Mouse (Mus musculus) hematopoietic multipotent progenitor cell, adult 10-12 weeks (in vitro differentiated cells): ENCODE data around the gene Gga2. TPM values are rescaled to one million over a fixed set of nuclear protein-coding genes. Genes with fewer than 3 reads are reported as not detected.

ENCODE experiments used
- polyA plus RNA-seq: library from polyadenylated mRNA; stranded (reverse); fragments of >175 nt; gene quantifications from 2 replicates; pipeline ENCODE4 v1.2.3, GENCODE M21; 2012; ENCODE audit warnings: low replicate concordance

The Gga2 gene
- 141 and 162 TPM in 2 replicates for polyA plus RNA-seq

GRCm38 (mm10) chr7:122020667-122021354, at the start of gene Gga2:
Gene Gga2 (minus strand): TSS chr7:122021222.

GRCm38 (mm10) chr7:122066945-122067516, 46.0 kb upstream of the Gga2 start, which contains the start of the genes Ubfd1 and Ears2:
Gene Ubfd1 (plus strand): TSS chr7:122067175.
Gene Ears2 (minus strand): TSS chr7:122067263.

DNA sequence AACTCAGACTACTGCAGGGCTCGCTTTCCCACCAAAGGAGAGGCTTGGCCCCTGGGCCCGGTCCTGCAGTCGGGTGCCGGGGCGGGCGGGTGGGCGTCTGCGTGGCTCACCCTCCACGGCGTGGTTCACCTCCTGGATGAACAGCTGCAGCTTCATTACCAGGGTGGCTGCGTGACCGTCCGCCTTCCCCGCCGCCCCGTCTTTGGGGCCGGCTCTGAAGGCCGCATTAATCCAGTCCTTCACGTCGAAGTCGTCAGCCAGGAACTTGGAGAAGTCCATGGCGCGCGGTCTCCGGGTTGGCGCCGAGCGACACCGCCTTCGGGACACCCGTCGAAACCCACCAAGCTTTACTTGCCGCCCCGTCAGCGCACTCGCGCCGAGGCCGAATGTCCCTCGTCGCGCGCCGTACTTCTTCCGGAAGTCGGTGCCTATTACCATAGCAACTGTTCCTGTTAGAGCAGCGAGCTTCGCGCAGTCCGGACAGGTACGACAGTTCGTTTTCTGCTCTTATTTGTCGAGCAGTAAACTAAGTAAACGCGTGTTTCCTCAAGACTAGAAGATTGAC, 39.6 kb downstream of the Gga2 start, which contains the start of gene Cog7:
Gene Cog7, minus strand, starts transcription at position 405 of the 565 bp plus-strand sequence.

Other genes starting within 250 kb of the Gga2 start
- not detected in 2 replicates for gene Scnn1b, start 156.2 kb downstream of the Gga2 start, polyA plus RNA-seq
- 5.3 and 7.0 TPM in 2 replicates for gene Cog7, start 39.5 kb downstream of the Gga2 start, polyA plus RNA-seq
- 21.2 and 44.2 TPM in 2 replicates for gene Ubfd1, start 46.0 kb upstream of the Gga2 start, polyA plus RNA-seq
- gene Ears2, start 46.0 kb upstream of the Gga2 start, polyA plus RNA-seq: 12.4 and 12.7 TPM in 2 replicates
- 308 and 682 TPM in 2 replicates for gene Ndufab1, start 80.7 kb upstream of the Gga2 start, polyA plus RNA-seq
- gene Palb2, start 111.8 kb upstream of the Gga2 start, polyA plus RNA-seq: 0.94 and 2.1 TPM in 2 replicates
- gene Dctn5, start 111.8 kb upstream of the Gga2 start, polyA plus RNA-seq: 8.5 and 11.7 TPM in 2 replicates
- gene Plk1, start 138.2 kb upstream of the Gga2 start, polyA plus RNA-seq: 8.2 and 26.6 TPM in 2 replicates
- gene Ern2, start 165.0 kb upstream of the Gga2 start, polyA plus RNA-seq: not detected in 2 replicates
- gene Chp2, start 198.3 kb upstream of the Gga2 start, polyA plus RNA-seq: 0.34 TPM in 1 of 2 replicates, not detected in the other